Mouse (Mus musculus) CH12.LX (cell line): ENCODE results near the gene Mvb12b.

Experiments used
- MAX ChIP-seq: IDR thresholded peaks from 2 replicates; pipeline ENCODE4 v1.6.1; 2011; ENCODE audit warnings: low read length, improper control_type of control experiment
- POLR2A ChIP-seq: IDR thresholded peaks from 2 replicates; pipeline ENCODE4 v1.6.1; 2011; ENCODE audit warnings: low read depth, mild to moderate bottlenecking, improper control_type of control experiment, low read length

- no peak for TF ChIP-seq MAX
- no peak for TF ChIP-seq POLR2A
These were observed 18.6 kb downstream of the Mvb12b start for GRCm38 (mm10) chr2:33868996-33869688.
